8 mouse cellular contexts compared by ENCODE assay signal in the genomic region with DNA sequence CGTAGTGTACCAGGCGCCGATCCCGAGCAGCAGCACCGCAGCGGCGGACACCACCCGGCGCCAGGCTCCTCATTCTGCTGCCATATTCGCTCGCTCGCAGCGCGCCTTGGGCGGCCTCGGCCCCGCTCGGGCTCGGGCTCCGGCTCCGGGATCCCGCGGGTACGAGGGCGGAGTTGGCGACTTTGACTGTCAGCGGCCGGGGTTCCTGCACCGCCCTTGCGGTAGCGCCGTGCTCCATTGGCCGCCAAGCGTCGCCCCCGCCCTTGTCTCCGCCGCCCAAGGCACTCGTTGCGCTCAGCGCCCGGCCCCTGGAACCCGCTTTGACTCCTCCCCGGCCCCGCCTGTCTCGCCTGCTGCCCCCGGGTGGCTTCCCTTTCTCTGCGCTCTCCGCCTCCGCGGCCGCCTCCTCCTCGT. TPM values are rescaled to one million over a fixed set of nuclear protein-coding genes. Genes with fewer than 3 reads are reported as not detected.
DNase-seq lines count a peak whose midpoint lies in the region; ATAC-seq lines count a peak whose summit lies in the region.

Gene Gfod1 (minus strand): TSS at position 155 of the 414 bp plus-strand sequence.

- peak within 1 kb of the TSS; percentile 96 for H3K4me2 ChIP-seq in embryonic facial prominence, embryonic 15.5 days (replicated peaks)
- peak within 1 kb of the TSS; percentile 100 for H3K4me2 ChIP-seq in kidney, embryonic 14.5 days (replicated peaks; ENCODE audit: low read depth, low read length)
- H3K4me2 ChIP-seq in limb, embryonic 15.5 days = peak within 1 kb of the TSS; percentile 99

- H3K9ac ChIP-seq in embryonic facial prominence, embryonic 15.5 days = peak within 1 kb of the TSS; percentile 58
- peak within 1 kb of the TSS; percentile 68 for H3K9ac ChIP-seq in kidney, embryonic 14.5 days (ENCODE audit: low read depth, low read length)
- H3K9ac ChIP-seq in limb, embryonic 15.5 days = peak within 1 kb of the TSS; percentile 69

- peaks cover 28% of the 10 kb centered on the region for H3K4me1 ChIP-seq in embryonic facial prominence, embryonic 15.5 days
- H3K4me1 ChIP-seq in kidney, embryonic 14.5 days (ENCODE audit: control insufficient read depth, insufficient read depth, low read length) = peaks cover 17% of the 10 kb centered on the region; the same call in 1 of the 2 replicates
- peaks cover 41% of the 10 kb centered on the region for H3K4me1 ChIP-seq in limb, embryonic 15.5 days

- ATAC-seq in embryonic facial prominence, embryonic 15.5 days (ENCODE audit: insufficient number of reproducible peaks, low FRiP score, low TSS enrichment, low read depth) = peak; percentile 96
- peak; percentile 96 for ATAC-seq in kidney, embryonic 14.5 days (ENCODE audit: low FRiP score, low TSS enrichment)
- peak; percentile 98 for ATAC-seq in limb, embryonic 15.5 days (ENCODE audit: insufficient number of reproducible peaks, low FRiP score, low TSS enrichment, low read depth)

- DNase-seq in 3T3-L1 (ENCODE audit: low read depth, low spot score) = peak; percentile 92
- peak; percentile 93 to 96 for DNase-seq in adrenal gland, postnatal 4 days (ENCODE audit: low spot score in 2 of 2)
- peak; percentile 97 to 98 for DNase-seq in heart, adult 9 months (ENCODE audit: low spot score in 2 of 2)
- peak; percentile 86 to 94 for DNase-seq in monocyte, adult 2 months (ENCODE audit: low read depth in 1 of 2, low spot score in 2 of 2)
- DNase-seq in spleen, postnatal 36 days (ENCODE audit: low spot score in 2 of 2) = peak; percentile 96 to 98

- H3K36me3 ChIP-seq in embryonic facial prominence, embryonic 15.5 days = no peaks in the 10 kb centered on the region
- no peaks in the 10 kb centered on the region for H3K36me3 ChIP-seq in kidney, embryonic 14.5 days (ENCODE audit: control insufficient read depth, insufficient read depth, low read length)
- H3K36me3 ChIP-seq in limb, embryonic 15.5 days = no peaks in the 10 kb centered on the region

- WGBS in embryonic facial prominence, embryonic 15.5 days = under 1% methylated on average over 52 of the region's 53 CpGs
- WGBS in kidney, embryonic 14.5 days = under 1% methylated on average over 43 of the region's 53 CpGs
- under 1% methylated on average over 51 of the region's 53 CpGs for WGBS in limb, embryonic 15.5 days

- peaks cover 9% of the 10 kb centered on the region; the same call in 1 of the 2 replicates for H3K27me3 ChIP-seq in embryonic facial prominence, embryonic 15.5 days
- peaks cover 34% of the 10 kb centered on the region for H3K27me3 ChIP-seq in kidney, embryonic 14.5 days (ENCODE audit: control insufficient read depth, insufficient read depth, low read length)
- peaks cover 26% of the 10 kb centered on the region for H3K27me3 ChIP-seq in limb, embryonic 15.5 days

- H3K4me3 ChIP-seq in embryonic facial prominence, embryonic 15.5 days (replicated peaks) = peak within 1 kb of the TSS; percentile 65
- peak within 1 kb of the TSS; percentile 69 for H3K4me3 ChIP-seq in kidney, embryonic 14.5 days (ENCODE audit: low read length)
- H3K4me3 ChIP-seq in limb, embryonic 15.5 days = peak within 1 kb of the TSS; percentile 75

- peak within 1 kb of the TSS; percentile 89 for H3K27ac ChIP-seq in embryonic facial prominence, embryonic 15.5 days (replicated peaks)
- peak within 1 kb of the TSS; percentile 62; the same call in 1 of the 2 replicates for H3K27ac ChIP-seq in kidney, embryonic 14.5 days (ENCODE audit: low read depth, low read length)
- peak within 1 kb of the TSS; percentile 86 for H3K27ac ChIP-seq in limb, embryonic 15.5 days

- no peaks in the 10 kb centered on the region for H3K9me3 ChIP-seq in embryonic facial prominence, embryonic 15.5 days (replicated peaks)
- no peaks in the 10 kb centered on the region for H3K9me3 ChIP-seq in kidney, embryonic 14.5 days (ENCODE audit: control insufficient read depth, low read length)
- no peaks in the 10 kb centered on the region for H3K9me3 ChIP-seq in limb, embryonic 15.5 days

RNA-seq across cellular contexts. Expression of gene Gfod1, which starts in this region (rescaled TPM):
- total RNA-seq in adrenal gland, postnatal 4 days (2021) = 10 to 100 TPM; 10.3 to 10.4 TPM
- 1.0 TPM in 2 replicates for polyA plus RNA-seq in embryonic facial prominence, embryonic 15.5 days (2015; fragmentation: Nextera tagmentation; extraction: Ambion mirVana)
- 0.41 and 0.56 TPM in 2 replicates for polyA plus RNA-seq in kidney, embryonic 14.5 days (2014; fragmentation: Nextera tagmentation; extraction: Ambion mirVana)
- 0.89 and 1.2 TPM in 2 replicates for polyA plus RNA-seq in limb, embryonic 15.5 days (2015; fragmentation: Nextera tagmentation; extraction: Ambion mirVana)

Comparison
In these comparisons a context has a peak if more than half of its experiments do, and no peak if none do; other contexts are left out.
1. Peak in every context shown above with its lines: DNase-seq, ATAC-seq, H3K4me3 ChIP-seq and H3K27ac ChIP-seq.
2. Peak in ATAC-seq, H3K4me3 ChIP-seq, H3K27ac ChIP-seq, H3K9ac ChIP-seq and H3K4me2 ChIP-seq in kidney, embryonic 14.5 days; RNA of the gene not detected or under 1 TPM.